Mouse (Mus musculus) neural tube, embryonic 13.5 days (tissue): ENCODE measurements around the gene Stard7. TPM values are rescaled to one million over a fixed set of nuclear protein-coding genes. Genes with fewer than 3 reads are reported as not detected.
"Not testable (repeated sequence)": the region's sequence is repeated elsewhere in the genome, so short reads cannot be mapped to it uniquely, and the experiment has no call there.

Experiments
- ATAC-seq: fragments of 200-750 bp; cut with Nextera tagmentation; 2 replicates; pipeline ENCODE4 v1.8.0; 2017; ENCODE audit warnings: low read depth, mild to moderate bottlenecking, moderate TSS enrichment, moderate library complexity
- H3K27ac ChIP-seq: fragments of 300-500 bp; sonication (generic); replicated peaks from 2 replicates; pipeline ENCODE4 v1.5.1; 2015; ENCODE audit warnings: moderate library complexity, mild to moderate bottlenecking, inconsistent platforms
- H3K27me3 ChIP-seq: fragments of 300-500 bp; sonication (generic); 2 replicates; pipeline ENCODE4 v1.6.1; 2015; ENCODE audit warnings: mild to moderate bottlenecking, inconsistent platforms
- H3K36me3 ChIP-seq: fragments of 300-500 bp; sonication (generic); 2 replicates; pipeline ENCODE4 v1.6.1; 2015; ENCODE audit warnings: mild to moderate bottlenecking, inconsistent platforms
- H3K4me1 ChIP-seq: fragments of 300-500 bp; sonication (generic); replicated peaks from 2 replicates; pipeline ENCODE4 v1.6.1; 2015; ENCODE audit warnings: inconsistent platforms
- H3K4me2 ChIP-seq: fragments of 300-500 bp; sonication (generic); 2 replicates; pipeline ENCODE4 v1.6.1; 2015; ENCODE audit warnings: inconsistent platforms, mild to moderate bottlenecking, moderate library complexity
- H3K4me3 ChIP-seq: fragments of 300-500 bp; sonication (generic); 2 replicates; pipeline ENCODE4 v1.5.1; 2015; ENCODE audit warnings: mild to moderate bottlenecking, inconsistent platforms
- H3K9ac ChIP-seq: fragments of 300-500 bp; sonication (generic); 2 replicates; pipeline ENCODE4 v1.6.1; 2015; ENCODE audit warnings: moderate library complexity, mild to moderate bottlenecking, inconsistent platforms
- H3K9me3 ChIP-seq: fragments of 300-500 bp; sonication (generic); 2 replicates; pipeline ENCODE4 v1.6.1; 2016; ENCODE audit warnings: inconsistent platforms
- WGBS: fragments of 180-500 bp; shearing (Covaris S2); methylation state at CpG from one replicate; pipeline ENCODE4 v1.1.7; 2015; 5-methylcytosine and 5-hydroxymethylcytosine counted together
- polyA plus RNA-seq: library from polyadenylated mRNA; unstranded; fragments of >200 nt; fragmentation: Nextera tagmentation; extraction: Ambion mirVana; gene quantifications from 2 replicates; pipeline ENCODE4 v1.2.1, GENCODE M21; 2015

The Stard7 gene
- polyA plus RNA-seq, 1 experiment from 2014 or later = 71.7 TPM

DNA sequence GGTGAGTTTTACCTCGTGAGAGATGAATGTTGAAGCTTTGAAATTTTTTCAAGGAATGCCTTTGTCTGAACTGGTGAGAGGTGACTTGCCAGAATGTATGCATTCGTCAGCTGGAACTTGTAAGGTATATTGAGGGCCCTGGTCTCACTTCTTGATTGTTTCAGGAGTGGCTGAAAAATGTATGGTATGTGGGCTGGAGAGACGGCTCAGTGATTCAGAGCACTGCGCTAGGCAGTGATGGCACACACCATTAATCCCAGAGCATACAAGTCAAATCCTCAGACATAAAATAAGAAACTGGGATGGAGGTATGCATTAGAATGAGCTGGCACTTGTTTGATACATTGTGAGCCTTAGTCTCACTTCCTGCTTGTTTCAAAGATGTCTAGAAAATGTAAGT, 22.2 kb downstream of the Stard7 start:
- H3K36me3 ChIP-seq = peaks cover 84% of the 10 kb centered on the region

DNA sequence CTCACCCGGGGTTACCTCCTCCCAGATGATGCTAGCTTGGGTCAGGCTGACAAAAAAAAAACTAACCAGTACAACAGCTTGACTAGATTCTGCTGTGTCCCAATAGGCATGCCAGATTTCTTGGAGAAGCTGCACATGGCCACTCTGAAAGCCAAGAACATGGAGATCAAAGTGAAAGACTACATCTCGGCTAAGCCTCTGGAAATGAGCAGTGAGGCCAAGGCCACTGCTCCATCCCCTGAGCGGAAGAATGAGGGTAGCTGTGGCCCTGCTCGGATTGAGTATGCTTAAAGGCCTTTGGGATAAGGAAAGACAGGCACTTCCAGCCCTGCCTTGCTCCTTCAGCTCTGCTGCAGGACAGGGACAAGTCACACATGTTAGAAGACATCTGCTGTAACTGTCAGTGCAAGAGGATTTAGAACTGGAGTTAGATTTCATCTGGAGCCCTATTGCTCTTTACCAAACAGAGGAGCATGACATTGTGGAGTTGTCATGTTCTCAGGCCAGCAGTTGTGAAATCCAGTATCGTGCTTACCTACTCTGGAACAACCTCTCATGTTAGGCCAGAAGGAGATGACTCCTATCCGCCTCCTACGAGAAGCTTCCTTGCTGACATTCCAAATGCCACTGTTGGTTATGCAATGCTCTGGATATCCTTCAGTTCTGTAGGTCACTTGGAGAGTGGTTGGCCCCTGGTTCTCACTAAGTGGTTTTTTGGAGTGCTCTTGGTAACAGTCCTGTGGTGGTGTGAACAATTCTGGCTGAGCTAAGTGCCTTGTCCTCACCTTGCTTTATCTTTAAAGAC, 27.2 kb downstream of the Stard7 start:
- Histone ChIP-seq H3K36me3 (peaks cover 94% of the 10 kb centered on the region), H3K27ac (no peak overlapping the region), H3K9me3 (no peaks in the 10 kb centered on the region), H3K4me1 (no peaks in the 10 kb centered on the region), H3K4me2 (no peak overlapping the region), H3K27me3 (no peaks in the 10 kb centered on the region), H3K9ac (no peak overlapping the region), H3K4me3 (no peak overlapping the region)
- ATAC-seq = no peak
- WGBS = 92% methylated on average over 7 of the region's 7 CpGs

More for the DNA sequence above, 22.2 kb downstream of the Stard7 start:
- Histone ChIP-seq H3K4me1 (no peaks in the 10 kb centered on the region), H3K27me3 (no peaks in the 10 kb centered on the region), H3K9ac (no peak overlapping the region), H3K27ac (no peak overlapping the region), H3K4me2 (no peak overlapping the region), H3K9me3 (no peaks in the 10 kb centered on the region), H3K4me3 (no peak overlapping the region)
- whole genome bisulfite sequencing = 89% methylated on average over 4 of the region's 4 CpGs
- no peak for ATAC-seq

DNA sequence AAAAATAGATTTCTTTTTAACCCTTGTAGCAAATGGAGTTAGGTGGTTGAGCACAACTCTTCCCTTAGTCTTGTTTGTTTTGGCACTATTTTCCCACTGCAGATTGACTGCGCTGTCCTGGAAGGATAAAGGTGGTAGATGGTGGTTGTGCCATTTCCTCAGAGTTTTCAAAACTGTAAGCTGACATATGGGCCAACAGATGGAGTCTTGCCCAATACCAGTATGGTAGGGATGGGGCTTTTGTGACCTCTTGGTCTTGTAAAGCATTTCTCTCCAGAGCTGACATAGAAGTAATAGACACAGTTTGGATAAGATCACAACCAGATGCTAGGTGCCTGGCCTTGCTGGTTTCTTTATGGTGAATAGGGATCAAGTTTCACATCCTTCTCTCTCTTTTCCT, 28.0 kb downstream of the Stard7 start:
- Histone ChIP-seq H3K27ac (no peak overlapping the region), H3K9ac (no peak overlapping the region), H3K4me1 (no peaks in the 10 kb centered on the region), H3K9me3 (no peaks in the 10 kb centered on the region), H3K36me3 (peaks cover 87% of the 10 kb centered on the region), H3K4me3 (no peak overlapping the region), H3K4me2 (no peak overlapping the region), H3K27me3 (no peaks in the 10 kb centered on the region)
- no peak for ATAC-seq
- 98% methylated on average over 1 of the region's 1 CpGs for WGBS

DNA sequence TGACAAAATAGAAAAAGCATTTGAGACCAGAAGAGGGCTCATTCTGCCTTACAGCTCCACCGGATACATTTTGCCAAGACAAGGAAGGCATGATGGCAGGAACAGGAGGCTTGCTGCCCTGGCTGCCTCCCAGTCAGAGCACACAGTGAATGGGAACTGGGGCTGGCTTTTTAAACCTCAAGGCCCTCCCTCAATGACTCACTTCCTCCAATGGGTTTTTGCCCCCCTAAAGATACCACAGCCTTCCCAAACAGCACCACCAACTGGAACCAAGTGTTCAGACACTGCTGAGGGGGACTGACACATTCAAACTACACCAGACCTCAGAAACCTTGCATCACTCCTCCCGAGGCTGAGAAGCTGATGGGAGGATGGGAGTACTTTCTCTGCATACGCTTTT, 30.7 kb downstream of the Stard7 start:
- Histone ChIP-seq H3K9me3 (no peaks in the 10 kb centered on the region), H3K4me1 (no peaks in the 10 kb centered on the region), H3K4me2 (no peak overlapping the region), H3K27me3 (no peaks in the 10 kb centered on the region), H3K9ac (no peak overlapping the region), H3K36me3 (peaks cover 65% of the 10 kb centered on the region), H3K27ac (no peak overlapping the region), H3K4me3 (no peak overlapping the region)
- 88% methylated on average over 3 of the region's 3 CpGs for WGBS
- no peak for ATAC-seq

DNA sequence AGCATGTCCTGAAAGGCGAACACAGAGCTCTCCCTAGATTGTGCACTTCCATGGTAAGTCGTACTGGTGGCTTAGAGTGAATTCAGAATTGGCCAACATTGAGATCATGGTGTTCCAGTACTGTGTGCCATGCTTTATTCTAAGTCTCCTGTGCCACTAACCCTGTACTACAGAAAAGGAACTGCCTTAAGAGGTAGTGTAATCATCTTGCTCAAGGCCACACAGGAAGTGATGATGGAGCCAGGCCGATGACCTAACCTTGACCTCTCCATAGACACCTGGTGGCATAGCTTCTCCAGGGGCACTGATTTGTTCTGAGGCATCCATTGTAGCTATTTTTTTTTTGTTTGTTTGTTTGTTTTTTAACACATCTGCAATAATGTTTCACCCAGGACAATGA, 31.9 kb downstream of the Stard7 start:
- no peaks in the 10 kb centered on the region for H3K9me3 ChIP-seq
- H3K27me3 ChIP-seq = no peaks in the 10 kb centered on the region
- WGBS = 93% methylated on average over 3 of the region's 3 CpGs
- H3K4me1 ChIP-seq = no peaks in the 10 kb centered on the region
- no peak overlapping the region for H3K27ac ChIP-seq
- no peak overlapping the region for H3K4me3 ChIP-seq
- H3K9ac ChIP-seq = no peak overlapping the region
- ATAC-seq = no peak
- no peak overlapping the region for H3K4me2 ChIP-seq
- peaks cover 53% of the 10 kb centered on the region for H3K36me3 ChIP-seq

DNA sequence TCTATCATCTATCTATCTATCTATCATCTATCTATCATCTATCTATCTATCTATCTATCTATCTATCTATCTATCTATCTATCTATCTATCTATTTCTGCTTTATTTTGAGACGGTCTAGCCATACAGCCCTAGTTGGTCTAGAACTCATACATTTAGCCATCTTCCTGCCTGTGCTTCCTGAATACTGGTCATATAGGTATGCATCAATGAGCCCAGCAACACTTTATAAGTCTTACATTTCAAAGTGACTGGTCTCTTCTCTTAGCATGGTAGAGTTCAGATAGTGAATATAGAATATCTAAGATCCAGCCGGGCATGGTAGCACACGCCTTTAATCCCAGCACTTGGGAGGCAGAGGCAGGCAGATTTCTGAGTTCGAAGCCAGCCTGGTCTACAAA, 34.2 kb downstream of the Stard7 start:
- H3K9me3 ChIP-seq, H3K27ac ChIP-seq, H3K4me3 ChIP-seq, H3K9ac ChIP-seq, H3K4me2 ChIP-seq, H3K27me3 ChIP-seq, H3K4me1 ChIP-seq, ATAC-seq: not testable (repeated sequence)
- peaks cover 30% of the 10 kb centered on the region for H3K36me3 ChIP-seq
- 93% methylated on average over 4 of the region's 4 CpGs for WGBS

DNA sequence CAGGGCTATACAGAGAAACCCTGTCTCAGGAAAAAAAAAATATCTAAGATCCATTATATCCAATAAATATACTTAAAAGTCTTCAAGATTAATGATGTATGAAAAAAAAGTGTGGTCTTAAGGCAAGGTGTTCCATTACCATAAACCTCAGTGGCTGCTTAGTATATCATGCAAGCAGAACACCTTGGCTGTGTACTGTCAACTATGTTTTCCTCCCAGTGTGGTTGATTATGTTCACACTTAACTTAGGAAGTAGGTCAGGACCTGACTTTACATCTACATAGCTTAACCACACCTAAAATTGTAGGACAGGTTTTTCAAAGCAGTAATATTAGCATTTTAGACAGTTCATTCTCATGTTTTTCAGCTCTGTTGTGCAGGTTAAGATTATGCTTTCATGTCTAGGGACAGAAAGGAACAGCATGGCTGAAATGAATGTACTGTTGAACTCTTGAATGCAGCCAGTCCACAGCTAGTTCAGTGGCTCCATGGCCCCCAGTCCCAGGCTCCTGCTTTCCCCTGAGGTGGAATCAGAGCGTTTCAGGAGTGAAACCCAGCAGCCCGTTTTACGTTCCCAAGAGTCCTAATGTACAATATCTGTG, 34.7 kb downstream of the Stard7 start:
- peaks cover 25% of the 10 kb centered on the region for H3K36me3 ChIP-seq

DNA sequence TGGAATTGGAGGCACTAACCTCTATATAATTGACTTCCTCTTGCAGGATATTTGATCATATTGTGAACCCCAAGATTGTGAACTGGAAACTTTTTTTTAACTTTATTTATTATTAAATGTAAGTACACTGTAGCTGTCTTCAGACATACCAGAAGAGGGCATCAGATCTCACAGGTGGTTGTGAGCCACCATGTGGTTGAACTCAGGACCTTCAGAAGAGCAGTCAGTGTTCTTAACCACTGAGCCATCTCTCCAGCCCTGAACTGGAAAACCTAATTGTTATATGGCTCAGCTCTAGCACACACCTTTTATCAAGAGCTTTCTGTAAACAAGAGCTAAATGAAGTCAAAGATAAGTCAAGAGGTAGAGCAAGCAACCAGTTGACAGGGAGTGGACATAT, 36.1 kb downstream of the Stard7 start:
- no peak overlapping the region for H3K27ac ChIP-seq
- H3K4me1 ChIP-seq = no peaks in the 10 kb centered on the region
- H3K9me3 ChIP-seq = no peaks in the 10 kb centered on the region
- no peak overlapping the region for H3K4me2 ChIP-seq
- no peak for ATAC-seq
- no peak overlapping the region for H3K4me3 ChIP-seq
- no peak overlapping the region for H3K9ac ChIP-seq
- H3K36me3 ChIP-seq = peaks cover 11% of the 10 kb centered on the region
- H3K27me3 ChIP-seq = no peaks in the 10 kb centered on the region

More for the DNA sequence above, 34.7 kb downstream of the Stard7 start:
- Histone ChIP-seq H3K4me2 (no peak overlapping the region), H3K4me3 (no peak overlapping the region), H3K27ac (no peak overlapping the region), H3K27me3 (no peaks in the 10 kb centered on the region), H3K9ac (no peak overlapping the region), H3K9me3 (no peaks in the 10 kb centered on the region), H3K4me1 (no peaks in the 10 kb centered on the region)
- no peak for ATAC-seq
- 88% methylated on average over 3 of the region's 3 CpGs for WGBS

DNA sequence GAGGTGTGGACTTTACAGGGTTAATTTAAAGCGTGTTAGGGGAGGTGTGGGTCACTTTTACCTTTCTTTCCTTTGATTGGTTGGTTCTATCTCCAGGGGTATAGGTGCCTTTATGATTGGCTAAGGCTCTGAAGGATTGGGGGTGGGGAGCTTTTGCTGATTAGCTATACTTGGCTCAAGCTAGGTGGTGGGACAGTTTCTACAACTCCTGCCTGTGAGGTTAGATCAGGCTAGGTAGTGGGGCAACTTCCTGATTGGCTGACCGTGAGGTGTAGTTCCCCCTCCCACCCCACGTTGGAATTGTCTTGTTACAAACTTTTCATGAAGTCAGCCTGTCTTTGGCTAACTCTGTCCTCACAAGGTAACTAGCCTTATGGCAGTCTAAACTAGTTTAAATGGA, 37.2 kb downstream of the Stard7 start:
- Histone ChIP-seq H3K9ac (no peak overlapping the region), H3K4me2 (no peak overlapping the region), H3K4me3 (no peak overlapping the region), H3K4me1 (no peaks in the 10 kb centered on the region), H3K9me3 (no peaks in the 10 kb centered on the region), H3K27ac (no peak overlapping the region), H3K27me3 (no peaks in the 10 kb centered on the region), H3K36me3 (peaks cover 1% of the 10 kb centered on the region; the same call in 1 of the 2 replicates)
- ATAC-seq = no peak
- 50% methylated on average over 3 of the region's 3 CpGs for WGBS

DNA sequence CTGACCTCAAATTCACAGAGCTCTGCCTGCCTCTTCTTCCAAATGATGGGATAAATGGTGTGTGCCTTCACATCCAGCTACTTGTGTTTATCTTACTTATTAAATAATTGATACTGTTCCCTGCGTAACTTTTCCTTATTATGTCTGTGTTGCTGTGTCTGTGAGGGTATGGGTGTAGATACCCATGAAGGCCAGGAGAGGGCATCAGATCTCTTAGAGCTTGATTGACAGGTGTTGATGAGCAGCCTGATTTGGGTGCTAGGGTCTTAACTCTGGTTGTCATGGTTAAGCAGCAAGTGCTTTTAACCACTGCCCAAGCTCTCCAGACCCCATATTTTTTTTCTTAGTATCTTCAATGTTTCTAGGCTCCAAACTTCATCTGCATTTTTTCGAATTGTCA, 38.6 kb downstream of the Stard7 start:
- Histone ChIP-seq H3K4me2 (no peak overlapping the region), H3K27me3 (no peaks in the 10 kb centered on the region), H3K27ac (no peak overlapping the region), H3K4me3 (no peak overlapping the region), H3K9ac (no peak overlapping the region), H3K9me3 (no peaks in the 10 kb centered on the region), H3K36me3 (no peaks in the 10 kb centered on the region), H3K4me1 (no peaks in the 10 kb centered on the region)
- 93% methylated on average over 2 of the region's 2 CpGs for WGBS
- ATAC-seq = no peak

DNA sequence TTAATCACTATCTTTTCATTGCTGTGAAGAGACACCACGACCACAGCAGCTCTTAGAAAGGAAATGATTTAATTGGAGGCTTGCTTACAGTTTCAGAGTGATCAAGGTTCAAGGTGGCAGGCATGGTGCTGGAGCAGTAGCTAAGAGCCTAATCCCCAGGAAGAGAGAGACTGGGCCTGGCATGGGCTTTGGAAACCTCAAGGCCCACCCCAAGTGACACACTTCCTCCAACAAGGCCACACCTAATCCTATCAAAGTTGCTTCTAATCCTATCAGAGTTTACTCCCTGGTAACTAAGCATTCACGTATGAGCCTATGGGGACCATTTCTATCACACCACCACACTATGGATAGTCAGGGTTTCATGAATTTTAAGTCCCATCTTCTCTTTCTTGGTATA, 40.2 kb downstream of the Stard7 start:
- Histone ChIP-seq H3K27me3 (no peaks in the 10 kb centered on the region), H3K9me3 (no peaks in the 10 kb centered on the region), H3K27ac (no peak overlapping the region), H3K4me1 (no peaks in the 10 kb centered on the region), H3K9ac (no peak overlapping the region), H3K36me3 (no peaks in the 10 kb centered on the region), H3K4me2 (no peak overlapping the region), H3K4me3 (no peak overlapping the region)
- no peak for ATAC-seq
- WGBS = 67% methylated on average over 2 of the region's 2 CpGs

DNA sequence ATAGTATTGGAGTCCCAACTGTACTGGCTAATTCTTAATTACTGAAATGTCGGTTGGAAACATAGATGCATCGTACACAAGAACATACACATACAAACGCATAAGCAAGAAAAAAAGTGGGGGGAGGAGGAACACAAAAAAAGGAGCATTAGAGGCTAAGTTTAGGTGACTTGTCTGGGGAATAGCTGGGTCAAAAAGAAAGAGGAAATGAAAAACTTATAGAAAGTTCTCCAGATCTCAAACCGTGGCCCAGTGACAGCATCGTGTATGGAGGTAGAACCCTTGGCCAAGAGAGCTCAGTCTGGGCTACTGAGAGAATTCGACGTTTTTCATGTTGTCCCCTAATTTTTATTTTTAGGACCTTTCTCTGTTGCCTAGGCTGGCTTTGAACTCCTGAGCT, 40.7 kb downstream of the Stard7 start:
- no peak overlapping the region for H3K27ac ChIP-seq
- no peaks in the 10 kb centered on the region for H3K36me3 ChIP-seq
- H3K9me3 ChIP-seq = no peaks in the 10 kb centered on the region
- no peak overlapping the region for H3K4me3 ChIP-seq
- 86% methylated on average over 7 of the region's 7 CpGs for WGBS
- H3K27me3 ChIP-seq = no peaks in the 10 kb centered on the region
- ATAC-seq = no peak
- H3K4me1 ChIP-seq = no peaks in the 10 kb centered on the region
- no peak overlapping the region for H3K9ac ChIP-seq
- no peak overlapping the region for H3K4me2 ChIP-seq

DNA sequence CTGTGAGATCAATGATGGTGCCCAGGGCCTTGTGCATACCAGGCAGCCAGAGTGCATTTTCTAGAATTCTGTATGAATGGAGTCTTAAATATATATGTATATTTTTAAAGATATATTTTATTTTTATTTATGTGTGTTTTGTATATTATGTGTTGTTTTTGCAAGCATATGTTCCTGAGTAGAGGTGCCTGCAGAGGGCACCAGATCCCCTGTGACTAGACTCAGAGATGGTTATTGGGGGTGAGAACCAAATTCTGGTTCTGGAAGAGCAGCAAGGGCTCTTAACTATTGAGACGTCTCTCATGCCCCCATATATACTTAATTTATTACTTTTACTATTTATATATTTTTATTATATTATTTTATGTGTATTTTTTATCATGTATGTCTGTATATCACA, 41.2 kb downstream of the Stard7 start:
- no peaks in the 10 kb centered on the region for H3K36me3 ChIP-seq
- H3K27ac ChIP-seq = no peak overlapping the region
- no peak for ATAC-seq
- H3K4me2 ChIP-seq = no peak overlapping the region
- H3K9ac ChIP-seq = no peak overlapping the region
- no peaks in the 10 kb centered on the region for H3K9me3 ChIP-seq
- 79% methylated on average over 1 of the region's 1 CpGs for WGBS
- no peak overlapping the region for H3K4me3 ChIP-seq
- no peaks in the 10 kb centered on the region for H3K4me1 ChIP-seq
- H3K27me3 ChIP-seq = no peaks in the 10 kb centered on the region
